Mouse (Mus musculus) urinary bladder, postnatal 25 days (tissue): ENCODE results near the gene Unc45a.

ENCODE experiments used
- DNase-seq: peaks from one replicate; pipeline ENCODE4 v3.0.0; 2022; ENCODE audit warnings: low spot score

Gene Unc45a

GRCm38 (mm10) chr7:80367232-80367631 is 26.4 kb upstream of the Unc45a start:
- no peak for DNase-seq

- no peak for DNase-seq
Observed at GRCm38 (mm10) chr7:80365759-80366158, 25.0 kb upstream of the Unc45a start.

DNA sequence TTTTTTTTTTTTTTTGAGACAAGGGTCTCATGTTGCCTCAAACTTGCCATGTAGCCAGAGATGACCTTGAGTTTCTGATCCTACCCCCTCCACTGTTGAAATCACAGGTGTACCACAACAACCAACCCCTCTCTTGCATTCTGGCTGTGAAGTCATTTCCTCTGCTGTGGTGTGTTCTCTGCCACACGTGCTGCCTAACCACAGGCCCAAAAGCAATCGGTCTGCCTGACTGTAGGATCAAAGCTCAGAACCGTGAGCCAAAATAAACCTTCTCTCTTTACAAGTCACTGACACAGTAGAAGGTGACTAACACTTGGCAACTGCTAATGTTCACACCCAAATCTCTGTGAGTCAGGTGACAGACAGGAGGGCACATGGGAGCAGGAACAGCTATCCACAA is 19.6 kb upstream of the Unc45a start:
- no peak for DNase-seq

- no peak for DNase-seq
Observed at GRCm38 (mm10) chr7:80358039-80358438, 17.2 kb upstream of the Unc45a start.

- DNase-seq: no peak
Observed at GRCm38 (mm10) chr7:80357156-80357555, 16.4 kb upstream of the Unc45a start.

GRCm38 (mm10) chr7:80356351-80356750 is 15.5 kb upstream of the Unc45a start:
- DNase-seq: no peak

DNA sequence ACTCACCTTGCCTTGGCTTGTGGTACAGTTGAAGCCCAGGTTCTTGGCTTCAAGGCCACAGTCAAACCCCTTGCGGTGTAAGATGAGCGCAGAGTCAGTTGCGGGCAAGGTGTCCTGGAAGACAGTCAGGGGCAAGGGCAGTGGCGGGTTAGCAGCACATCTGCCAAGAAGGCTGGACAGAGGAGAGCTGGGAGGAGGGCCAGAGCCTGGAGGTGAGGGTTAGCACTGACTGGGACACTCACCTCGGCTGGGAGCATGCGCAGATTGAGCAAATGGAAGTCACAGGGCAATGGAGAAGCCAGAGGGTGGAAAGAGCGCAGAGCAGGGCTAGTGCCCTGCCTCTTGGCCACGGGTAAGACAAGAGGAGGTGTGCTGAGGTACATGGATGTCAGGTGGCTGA is 12.1 kb upstream of the Unc45a start:
- DNase-seq: no peak

- no peak for DNase-seq
Observed at GRCm38 (mm10) chr7:80350808-80351207, 10.0 kb upstream of the Unc45a start.

DNA sequence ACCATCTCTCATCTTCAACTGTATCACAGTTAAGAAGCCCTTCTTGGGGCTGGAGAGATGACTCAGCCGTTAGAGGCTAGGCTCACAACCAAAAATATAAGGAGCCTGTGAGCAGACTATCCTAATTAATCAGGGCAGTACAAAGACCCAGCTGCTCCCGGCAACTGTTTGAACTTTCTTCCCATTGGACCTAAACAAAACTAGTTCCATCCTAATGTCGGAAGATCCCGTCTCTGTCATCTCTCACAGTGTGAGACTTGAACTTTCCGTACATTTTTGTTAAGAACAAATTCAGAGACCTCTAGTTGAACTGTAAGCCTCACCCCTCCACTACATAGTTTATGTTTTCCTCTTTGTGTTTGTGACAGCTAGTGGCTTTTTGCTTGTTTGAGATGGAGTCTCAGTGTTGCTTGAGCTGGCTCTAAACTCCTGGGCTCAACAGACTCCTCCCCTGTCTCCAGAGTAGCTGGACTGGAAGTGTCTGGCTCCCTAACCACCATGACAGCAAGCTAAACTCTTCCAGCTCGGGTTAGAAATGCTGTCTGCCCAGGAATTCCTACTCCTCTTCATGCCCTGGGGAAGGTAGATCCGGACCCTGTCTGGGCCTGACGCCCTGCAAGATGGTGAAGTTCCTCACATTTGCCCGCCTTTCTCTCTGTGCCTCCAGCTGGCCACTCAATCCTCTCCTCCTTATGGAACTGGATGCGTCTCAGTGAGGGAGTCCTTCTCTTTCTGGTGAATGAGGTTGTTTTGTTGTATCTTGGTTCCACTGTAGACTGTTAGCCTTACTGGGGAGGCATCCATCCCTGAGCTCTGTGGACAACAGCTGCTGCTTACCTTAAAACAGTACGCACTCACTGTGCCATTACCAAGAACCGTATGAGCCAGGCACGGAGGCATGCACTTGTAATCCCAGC is 7.1 kb upstream of the Unc45a start:
- no peak for DNase-seq

- DNase-seq: no peak
Observed at GRCm38 (mm10) chr7:80346830-80347229, 6.0 kb upstream of the Unc45a start.

- DNase-seq: no peak
Observed at GRCm38 (mm10) chr7:80346173-80346572, 5.4 kb upstream of the Unc45a start.

DNA sequence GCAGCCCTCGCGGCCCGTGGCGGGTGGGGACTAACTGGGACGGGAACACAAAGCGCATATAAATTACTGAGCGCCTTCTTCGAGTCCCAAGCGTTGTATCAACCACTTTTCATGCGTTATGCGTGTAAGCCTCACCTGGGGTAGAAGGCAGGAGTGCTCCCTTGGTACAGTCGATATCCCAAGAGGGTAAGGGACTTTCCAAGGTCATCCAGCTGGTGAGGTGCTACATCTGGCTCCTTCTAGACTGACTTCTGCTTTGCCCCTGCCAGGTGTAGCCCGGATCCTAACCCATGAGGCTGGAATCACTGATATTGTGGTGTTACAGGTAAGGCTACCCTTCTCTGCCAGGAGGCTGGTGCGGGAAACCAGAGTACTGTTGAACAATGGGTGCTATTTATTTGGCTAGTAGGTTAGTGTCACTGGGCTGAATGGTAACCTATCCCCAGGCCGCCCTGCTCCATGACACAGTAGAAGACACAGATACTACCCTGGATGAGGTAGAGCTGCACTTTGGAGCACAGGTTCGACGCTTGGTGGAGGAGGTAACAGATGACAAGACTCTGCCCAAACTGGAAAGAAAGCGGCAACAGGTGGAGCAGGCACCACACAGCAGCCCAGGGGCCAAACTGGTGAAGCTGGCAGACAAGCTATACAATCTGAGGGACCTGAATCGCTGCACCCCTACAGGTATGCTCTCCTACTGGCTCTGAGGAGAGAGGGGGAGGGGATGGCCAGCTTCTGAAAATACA is 2.6 kb upstream of the Unc45a start:
- no peak for DNase-seq

DNA sequence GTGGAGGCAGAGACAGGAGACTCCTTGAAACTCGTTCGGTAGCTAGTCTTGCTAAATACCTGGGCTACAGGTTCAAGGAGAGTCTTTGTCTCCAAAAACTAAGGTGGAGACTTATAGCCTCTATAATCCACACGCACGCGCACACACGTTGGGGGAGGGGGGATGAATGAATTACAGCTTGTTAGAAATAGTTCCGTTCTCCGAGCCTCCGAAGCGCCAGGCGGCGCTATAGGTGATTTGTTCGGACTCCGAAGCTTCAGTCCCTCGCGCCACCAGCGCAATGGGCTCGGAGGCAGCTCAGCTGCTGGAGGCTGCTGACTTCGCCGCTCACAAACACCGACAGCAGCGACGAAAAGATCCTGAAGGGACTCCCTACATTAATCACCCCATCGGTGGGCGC is 2.1 kb upstream of the Unc45a start, which contains the start of gene Hddc3:
Gene Hddc3, plus strand, starts transcription at position 247 of the 400 bp plus-strand sequence.
- peak; percentile 93 for DNase-seq

GRCm38 (mm10) chr7:80341793-80342192 is 988 bp upstream of the Unc45a start:
- DNase-seq: no peak

DNA sequence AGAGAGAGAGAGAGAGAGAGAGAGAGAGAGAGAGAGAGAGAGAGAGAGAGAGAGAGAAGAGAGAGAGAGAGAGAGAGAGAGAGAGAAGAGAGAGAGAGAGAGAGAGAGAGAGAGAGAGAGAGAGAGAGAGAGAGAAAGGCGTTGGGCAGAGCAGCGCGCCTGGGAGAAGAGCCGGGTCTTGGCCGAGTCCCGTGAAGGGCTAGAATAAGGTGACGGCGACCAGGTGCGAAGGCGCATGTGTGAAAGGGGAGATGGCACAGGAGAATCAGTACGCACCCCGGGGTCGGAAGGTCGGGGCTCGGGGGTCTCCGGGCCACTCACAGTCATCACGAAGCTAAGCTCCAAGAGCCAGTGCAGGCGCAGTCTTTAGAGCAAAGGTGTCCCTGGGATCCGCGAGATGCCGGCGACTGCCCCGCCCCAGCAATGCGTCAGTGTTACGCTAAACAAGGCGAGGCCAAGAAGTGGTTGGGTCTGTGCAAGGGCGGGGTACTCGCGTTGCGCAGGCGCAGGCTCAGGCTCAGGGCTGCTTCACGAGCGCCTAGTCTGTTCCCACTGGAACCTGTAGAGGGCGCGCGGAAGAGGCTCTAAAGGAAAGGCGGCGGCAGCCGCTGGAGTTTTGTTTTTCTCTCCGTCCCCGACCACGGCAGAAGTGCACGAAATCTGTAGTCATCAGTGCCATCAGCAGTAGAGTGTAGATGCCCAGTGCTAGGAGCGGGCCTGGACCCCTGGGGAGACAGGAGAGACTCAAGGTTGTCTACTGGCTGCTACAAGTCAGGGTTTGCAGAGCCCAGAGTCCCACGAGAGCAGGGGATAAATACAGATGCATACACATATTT is 794 bp downstream of the Unc45a start:
- peak; percentile 98 for DNase-seq

DNA sequence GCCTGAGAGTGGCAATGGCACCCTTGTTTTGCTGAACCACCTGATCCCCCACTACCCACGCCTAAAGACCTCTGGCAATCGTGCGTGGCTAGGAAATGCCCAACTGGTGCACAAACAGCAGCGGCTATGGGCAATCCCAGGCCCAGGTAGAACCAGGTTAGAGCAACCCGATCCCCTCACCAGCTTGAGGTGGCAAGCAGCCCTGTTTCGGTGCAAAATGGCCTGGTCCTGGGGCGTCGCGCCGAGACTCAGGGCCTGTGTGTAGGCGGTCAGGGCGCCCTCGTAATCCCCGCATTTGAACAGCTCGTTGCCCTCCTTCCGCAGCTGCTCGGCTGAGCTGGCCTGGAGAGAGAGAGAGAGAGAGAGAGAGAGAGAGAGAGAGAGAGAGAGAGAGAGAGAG is 1.4 kb downstream of the Unc45a start:
- DNase-seq: peak; percentile 32

GRCm38 (mm10) chr7:80336932-80337331 is 3.9 kb downstream of the Unc45a start:
- DNase-seq: no peak

GRCm38 (mm10) chr7:80334848-80335247 is 6.0 kb downstream of the Unc45a start:
- DNase-seq: no peak

- DNase-seq: no peak
Observed at GRCm38 (mm10) chr7:80331433-80331832, 9.4 kb downstream of the Unc45a start.

DNA sequence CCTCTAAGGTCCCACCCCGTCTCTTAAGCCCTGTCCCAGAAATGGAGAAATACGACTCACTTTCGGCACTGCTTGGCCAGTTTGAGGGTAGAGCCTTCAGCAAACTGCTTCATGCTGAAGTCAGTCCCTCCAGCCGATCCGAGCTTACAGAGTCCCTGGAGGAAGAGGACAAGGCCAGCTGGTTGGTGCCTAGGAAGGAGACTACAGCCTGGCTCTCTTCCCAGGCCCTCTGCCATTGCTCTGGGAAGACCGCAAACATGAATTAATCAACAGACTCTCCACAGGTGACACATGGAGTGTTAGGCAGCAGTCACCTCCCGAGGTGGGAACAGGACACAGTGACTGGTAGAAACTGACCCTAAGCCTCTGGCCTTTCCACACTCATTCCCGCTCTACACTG is 10.5 kb downstream of the Unc45a start:
- DNase-seq: no peak

GRCm38 (mm10) chr7:80326076-80326475 is 14.7 kb downstream of the Unc45a start:
- DNase-seq: no peak

- no peak for DNase-seq
Observed at GRCm38 (mm10) chr7:80325292-80325868, 15.4 kb downstream of the Unc45a start.
